Mouse (Mus musculus) adrenal gland, postnatal 36 days (tissue): ENCODE data around the gene Gm39566. TPM values are rescaled to one million over a fixed set of nuclear protein-coding genes. Genes with fewer than 3 reads are reported as not detected.

ENCODE experiments used
- DNase-seq, 2 experiments: peaks; one replicate each; pipeline ENCODE4 v3.0.0; 2021; ENCODE audit warnings: mixed read lengths in 1 of 2
- total RNA-seq, 2 experiments: library from RNA; stranded (reverse); gene quantifications; 2 replicates each; pipeline ENCODE4 v1.2.3; 2021

The Gm39566 gene
- total RNA-seq, 2 experiments from 2014 or later = not detected

GRCm38 (mm10) chr11:69834001-69834549 lies 19.0 kb upstream of the Gm39566 start:
- peak; percentile 53 to 60 for DNase-seq

GRCm38 (mm10) chr11:69833554-69833953 lies 18.5 kb upstream of the Gm39566 start:
- no peak for DNase-seq

- no peak for DNase-seq
Measured at GRCm38 (mm10) chr11:69828832-69829231, 13.7 kb upstream of the Gm39566 start.

GRCm38 (mm10) chr11:69823456-69823855 lies 8.4 kb upstream of the Gm39566 start:
- no peak for DNase-seq

GRCm38 (mm10) chr11:69822080-69822479 lies 7.0 kb upstream of the Gm39566 start, which contains the start of gene Spem1:
Gene Spem1 (minus strand): TSS chr11:69822180.
- no peak for DNase-seq

GRCm38 (mm10) chr11:69818871-69819270 lies 3.8 kb upstream of the Gm39566 start:
- no peak for DNase-seq

GRCm38 (mm10) chr11:69818365-69818764 lies 3.3 kb upstream of the Gm39566 start, which contains the start of gene Spem2:
Gene Spem2 (minus strand): TSS chr11:69818465.
- no peak for DNase-seq

- DNase-seq = no peak
Measured at GRCm38 (mm10) chr11:69816520-69816919, 1.4 kb upstream of the Gm39566 start.

- DNase-seq = no peak
Measured at GRCm38 (mm10) chr11:69810280-69810679, 4.8 kb downstream of the Gm39566 start.

GRCm38 (mm10) chr11:69807641-69808040 lies 7.5 kb downstream of the Gm39566 start:
- no peak for DNase-seq

- DNase-seq = no peak
Measured at GRCm38 (mm10) chr11:69806378-69806777, 8.7 kb downstream of the Gm39566 start.

GRCm38 (mm10) chr11:69804972-69805909 lies 9.9 kb downstream of the Gm39566 start, which contains the start of gene Tmem102:
Gene Tmem102 (minus strand): TSS chr11:69805624.
- DNase-seq = no peak

- peak; percentile 20 to 57 for DNase-seq
Measured at GRCm38 (mm10) chr11:69804652-69804940, 10.5 kb downstream of the Gm39566 start.

- DNase-seq = peak; percentile 90 to 92
Measured at GRCm38 (mm10) chr11:69803786-69804651, 11.1 kb downstream of the Gm39566 start.

GRCm38 (mm10) chr11:69803328-69803727 lies 11.8 kb downstream of the Gm39566 start:
- no peak for DNase-seq

- DNase-seq = peak; percentile 95 to 98
Measured at GRCm38 (mm10) chr11:69802648-69803105, 12.4 kb downstream of the Gm39566 start.

GRCm38 (mm10) chr11:69801379-69801977 lies 13.6 kb downstream of the Gm39566 start, which contains the start of gene Fgf11:
Gene Fgf11 (minus strand): TSS chr11:69801857.
- peak; percentile 20 to 40 for DNase-seq

GRCm38 (mm10) chr11:69800392-69801197 lies 14.5 kb downstream of the Gm39566 start:
- peak; percentile 53 to 80 for DNase-seq

- peak; percentile 35 to 65 for DNase-seq
Measured at GRCm38 (mm10) chr11:69800138-69800391, 15.0 kb downstream of the Gm39566 start.

GRCm38 (mm10) chr11:69799394-69800137 lies 15.5 kb downstream of the Gm39566 start:
- peak in 1 of 2 experiments; percentile 50 for DNase-seq
